Mouse (Mus musculus) CH12.LX (cell line): ENCODE data around the gene Hibadh. TPM values are rescaled to one million over a fixed set of nuclear protein-coding genes. Genes with fewer than 3 reads are reported as not detected.

ENCODE experiments used
- DNase-seq: peaks from one replicate; pipeline ENCODE4 v3.0.0-alpha.2; 2013; ENCODE audit errors: extremely low read depth
- H3K27ac ChIP-seq: 2 replicates; pipeline ENCODE4 v1.5.1; 2012; ENCODE audit warnings: low read depth, mild to moderate bottlenecking, control low read depth, moderate library complexity; ENCODE audit not compliant: insufficient read depth
- H3K27me3 ChIP-seq: replicated peaks from 2 replicates; pipeline ENCODE3; 2012; ENCODE audit warnings: inconsistent platforms
- H3K36me3 ChIP-seq, 2 experiments: replicated peaks in 1 of 2; 2 replicates each; pipeline versions ENCODE3 to v1.6.1; 2012; ENCODE audit warnings: inconsistent platforms in 1 of 2, low read length in 1 of 2, mild to moderate bottlenecking in 1 of 2, mixed read lengths in 1 of 2, moderate library complexity in 1 of 2; ENCODE audit not compliant: control insufficient read depth in 1 of 2, insufficient read depth in 1 of 2
- H3K4me1 ChIP-seq, 2 experiments: 2 replicates each; pipeline ENCODE4 v1.6.1; 2012; ENCODE audit warnings: inconsistent platforms in 1 of 2, moderate library complexity in 1 of 2; ENCODE audit not compliant: insufficient read depth in 2 of 2, control insufficient read depth in 1 of 2
- H3K4me2 ChIP-seq: 2 replicates; pipeline ENCODE4 v1.6.1; 2012; ENCODE audit warnings: low read depth, mild to moderate bottlenecking, control low read depth; ENCODE audit not compliant: poor library complexity, insufficient read depth, severe bottlenecking
- H3K4me3 ChIP-seq, 3 experiments: fragments of 150-350 bp in 1 of 3; sonication (generic) in 1 of 3; replicated peaks in 1 of 3; 2 replicates each; pipeline versions ENCODE3 to v1.5.1; 2011 to 2012; ENCODE audit warnings: low read depth in 2 of 3, low read length in 2 of 3, mild to moderate bottlenecking in 2 of 3, moderate library complexity in 2 of 3, control low read depth in 1 of 3, improper control_type of control experiment in 1 of 3, inconsistent platforms in 1 of 3, mixed read lengths in 1 of 3; ENCODE audit not compliant: poor library complexity in 1 of 3
- H3K79me2 ChIP-seq: replicated peaks from 2 replicates; pipeline ENCODE4 v1.6.1; 2012; ENCODE audit warnings: mild to moderate bottlenecking, moderate library complexity; ENCODE audit not compliant: control insufficient read depth, poor library complexity, insufficient read depth, severe bottlenecking; ENCODE audit errors: extremely low read depth
- H3K9ac ChIP-seq: 2 replicates; pipeline ENCODE4 v1.6.1; 2012; ENCODE audit warnings: low read depth, mild to moderate bottlenecking, control low read depth, moderate library complexity; ENCODE audit not compliant: insufficient read depth
- H3K9me3 ChIP-seq: replicated peaks from 2 replicates; pipeline ENCODE3; 2012; ENCODE audit warnings: low read length, inconsistent platforms, mixed read lengths
- BHLHE40 ChIP-seq: IDR thresholded peaks from 2 replicates; pipeline ENCODE4 v1.6.1; 2011; ENCODE audit warnings: mild to moderate bottlenecking, low read depth, low read length, improper control_type of control experiment
- CTCF ChIP-seq, 2 experiments: IDR thresholded peaks in 1 of 2; conservative IDR thresholded peaks in 1 of 2; 2 replicates each; pipeline ENCODE4 v1.5.1; 2011 to 2012; ENCODE audit warnings: low read depth in 2 of 2, low read length in 2 of 2, improper control_type of control experiment in 1 of 2, inconsistent platforms in 1 of 2, mild to moderate bottlenecking in 1 of 2, moderate library complexity in 1 of 2
- ELF1 ChIP-seq: IDR thresholded peaks from 2 replicates; pipeline ENCODE4 v1.6.1; 2014; ENCODE audit warnings: low read depth, mild to moderate bottlenecking, inconsistent platforms, low read length, improper control_type of control experiment
- ETS1 ChIP-seq: conservative IDR thresholded peaks from 2 replicates; pipeline ENCODE4 v1.6.1; 2012; ENCODE audit warnings: low read depth, mild to moderate bottlenecking, inconsistent platforms, low read length, improper control_type of control experiment, moderate library complexity
- HCFC1 ChIP-seq: IDR thresholded peaks from 2 replicates; pipeline ENCODE4 v1.6.1; 2012; ENCODE audit warnings: low read depth, mild to moderate bottlenecking, inconsistent platforms, low read length, improper control_type of control experiment
- IRF4 ChIP-seq: IDR thresholded peaks from 2 replicates; pipeline ENCODE4 v1.6.1; 2014; ENCODE audit warnings: low read depth, mild to moderate bottlenecking, inconsistent platforms, low read length, improper control_type of control experiment
- JUND ChIP-seq: conservative IDR thresholded peaks from 2 replicates; pipeline ENCODE4 v1.6.1; 2011; ENCODE audit warnings: low read depth, low read length, improper control_type of control experiment
- MAFK ChIP-seq: IDR thresholded peaks from 2 replicates; pipeline ENCODE4 v1.6.1; 2011; ENCODE audit warnings: low read length, improper control_type of control experiment; ENCODE audit not compliant: insufficient replicate concordance
- MXI1 ChIP-seq: IDR thresholded peaks from 2 replicates; pipeline ENCODE4 v1.6.1; 2011; ENCODE audit warnings: mild to moderate bottlenecking, low read depth, low read length, improper control_type of control experiment
- MYC ChIP-seq: IDR thresholded peaks from 2 replicates; pipeline ENCODE4 v1.6.1; 2011; ENCODE audit warnings: low read depth, mild to moderate bottlenecking, improper control_type of control experiment, low read length
- NELFE ChIP-seq: IDR thresholded peaks from 2 replicates; pipeline ENCODE4 v1.6.1; 2011; ENCODE audit warnings: low read depth, low read length, improper control_type of control experiment
- POLR2AphosphoS2 ChIP-seq: IDR thresholded peaks from 2 replicates; pipeline ENCODE4 v1.6.1; 2011; ENCODE audit warnings: low read depth, low read length, improper control_type of control experiment
- RCOR1 ChIP-seq: conservative IDR thresholded peaks from 2 replicates; pipeline ENCODE4 v1.6.1; 2012; ENCODE audit warnings: low read depth, mild to moderate bottlenecking, inconsistent platforms, low read length, improper control_type of control experiment
- SIN3A ChIP-seq: IDR thresholded peaks from 2 replicates; pipeline ENCODE4 v1.6.1; 2012; ENCODE audit warnings: low read length, improper control_type of control experiment, inconsistent platforms
- TBP ChIP-seq: conservative IDR thresholded peaks from 2 replicates; pipeline ENCODE4 v1.6.1; 2011; ENCODE audit warnings: low read depth, low read length, improper control_type of control experiment
- TCF12 ChIP-seq: IDR thresholded peaks from 2 replicates; pipeline ENCODE4 v1.6.1; 2014; ENCODE audit warnings: low read depth, mild to moderate bottlenecking, inconsistent platforms, low read length, improper control_type of control experiment
- USF1 ChIP-seq: IDR thresholded peaks from 2 replicates; pipeline ENCODE4 v1.6.1; 2014; ENCODE audit warnings: low read depth, mild to moderate bottlenecking, inconsistent platforms, low read length, improper control_type of control experiment
- ZC3H11A ChIP-seq: IDR thresholded peaks from 2 replicates; pipeline ENCODE4 v1.6.1; 2012; ENCODE audit warnings: low read depth, mild to moderate bottlenecking, inconsistent platforms, low read length, improper control_type of control experiment
- dilution Hi-C: fragments of 300-500 bp; cut with MboI; formaldehyde crosslinking; loops from 2 replicates; pipeline ENCODE4 v1.14.3; 2020; ENCODE audit warnings: low sequenced_read_pairs; ENCODE audit not compliant: extremely low pct_unique_long_range_greater_than_20kb, extremely low pct_ligation_motif_present
- in situ Hi-C: fragments of 300-500 bp; cut with MboI; formaldehyde crosslinking; loops from 3 replicates; pipeline ENCODE4 v1.14.3; 2019; ENCODE audit warnings: low sequenced_read_pairs, low pct_ligation_motif_present, low pct_unique_long_range_greater_than_20kb, mixed read lengths
- polyA plus RNA-seq: library from polyadenylated mRNA; unstranded; fragments of >175 nt; gene quantifications from 2 replicates; pipeline ENCODE4 v1.2.1, GENCODE M21; 2012; ENCODE audit warnings: low read depth; ENCODE audit not compliant: insufficient read length
- total RNA-seq, 2 experiments: library from RNA; depleted of rRNA; stranded (reverse); fragments of 300-350 nt in 1 of 2; fragments of >200 nt in 1 of 2; gene quantifications; 2 replicates each; pipeline ENCODE4 v1.2.3; 2012 to 2014

Gene Hibadh
- total and polyA plus RNA-seq, 3 experiments: 38.6 to 60.4 (median 44.4) TPM

DNA sequence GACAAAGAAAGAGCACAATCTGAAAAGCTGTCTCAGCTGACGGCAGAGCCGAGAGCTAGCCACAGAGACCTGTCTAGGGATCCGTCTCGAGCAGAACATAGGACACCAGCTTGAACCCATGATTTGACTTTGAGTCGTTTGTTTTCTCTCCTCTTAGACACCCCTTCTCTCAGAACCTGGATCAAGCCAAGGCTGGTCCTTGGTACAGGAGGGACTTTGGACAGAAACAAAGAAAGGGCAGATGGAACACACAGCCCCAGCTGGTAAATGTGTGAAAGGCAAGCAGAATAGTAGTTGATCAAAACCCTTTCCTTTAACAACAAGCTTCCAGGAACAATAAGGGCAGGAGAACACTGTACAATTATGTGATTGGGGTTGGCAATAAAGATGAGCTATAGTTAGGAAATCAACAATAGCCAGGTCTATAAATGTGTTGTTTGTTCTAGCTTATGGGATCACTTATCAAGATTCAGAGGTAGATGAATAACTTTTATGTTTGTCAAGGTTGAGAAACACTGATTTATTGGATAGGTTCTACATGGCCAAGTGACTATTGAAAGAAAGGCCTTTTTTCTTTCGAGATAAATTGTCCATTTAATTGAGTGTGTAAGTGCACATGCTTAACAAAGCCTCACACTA lies 41.8 kb upstream of the Hibadh start:
- Histone ChIP-seq H3K36me3 (no peaks in the 10 kb centered on the region), H3K9ac (no peak overlapping the region), H3K4me2 (no peak overlapping the region), H3K9me3 (no peaks in the 10 kb centered on the region), H3K27me3 (no peaks in the 10 kb centered on the region), H3K79me2 (no peaks in the 10 kb centered on the region), H3K27ac (no peak overlapping the region), H3K4me1 (peaks cover 8 to 12% of the 10 kb centered on the region in 2 experiments), H3K4me3 (no peak overlapping the region)
- in situ Hi-C loops (no loop called here), dilution Hi-C loops (no loop called here)
- TF ChIP-seq BHLHE40: no peak
- no peak for TF ChIP-seq IRF4
- no peak for TF ChIP-seq SIN3A
- TF ChIP-seq JUND: no peak
- no peak for TF ChIP-seq ETS1
- no peak for TF ChIP-seq CTCF (conservative IDR thresholded peaks at IDR 0.05 in 1 of 2, IDR thresholded peaks at IDR 0.05 in 1 of 2; ENCODE audit: low read depth in 2 of 2, low read length in 2 of 2)
- DNase-seq: no peak

DNA sequence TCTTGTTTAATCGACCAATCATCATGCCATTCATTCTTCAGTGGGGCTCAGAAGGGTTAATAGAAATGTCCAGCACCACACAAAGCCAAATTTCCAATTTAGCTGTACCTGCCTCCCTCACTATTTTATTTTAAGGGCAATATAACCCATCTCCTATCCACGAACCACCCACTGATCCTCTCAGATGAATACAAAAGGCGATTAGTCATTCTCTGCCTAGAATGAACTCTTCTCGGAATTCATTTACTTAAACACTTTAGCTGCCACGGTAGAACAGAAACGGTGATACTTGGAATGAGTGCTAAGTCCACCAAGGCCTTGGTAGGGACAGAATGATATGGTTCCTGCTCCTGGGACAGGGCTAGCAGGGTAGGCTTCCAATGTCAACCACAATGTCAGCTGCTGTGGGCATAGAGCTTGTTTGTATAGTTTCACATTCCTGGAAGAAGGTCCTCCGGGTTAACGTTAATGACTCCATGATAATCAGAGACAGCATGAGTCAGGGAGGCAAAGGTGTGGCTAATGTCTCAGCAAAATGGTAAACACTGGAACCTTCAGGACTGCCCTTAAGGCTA lies 40.4 kb upstream of the Hibadh start:
- H3K36me3 ChIP-seq: no peaks in the 10 kb centered on the region
- in situ Hi-C loops: no loop called here
- H3K27ac ChIP-seq: no peak overlapping the region
- H3K4me1 ChIP-seq: peaks cover 8% of the 10 kb centered on the region in 2 experiments
- H3K27me3 ChIP-seq: no peaks in the 10 kb centered on the region
- no peaks in the 10 kb centered on the region for H3K79me2 ChIP-seq
- dilution Hi-C loops: no loop called here
- no peak overlapping the region for H3K9ac ChIP-seq
- H3K9me3 ChIP-seq: no peaks in the 10 kb centered on the region
- TF ChIP-seq RCOR1 (no peak), ELF1 (no peak), HCFC1 (no peak), TBP (no peak), USF1 (no peak), MAFK (no peak), TCF12 (no peak), MYC (no peak), POLR2AphosphoS2 (no peak), IRF4 (no peak), MXI1 (no peak), ZC3H11A (no peak), NELFE (no peak)
- TF ChIP-seq, all 38 proteins: peak for 0
- no peak overlapping the region for H3K4me2 ChIP-seq
- H3K4me3 ChIP-seq: no peak overlapping the region
- DNase-seq: no peak
